Mouse (Mus musculus) heart, embryonic 12.5 days (tissue): ENCODE results near the gene Thegl. TPM values are rescaled to one million over a fixed set of nuclear protein-coding genes. Genes with fewer than 3 reads are reported as not detected.
A peak's percentile ranks its signal among the peaks of the same experiment; 100 is the strongest.
"Not testable (repeated sequence)": the region's sequence is repeated elsewhere in the genome, so short reads cannot be mapped to it uniquely, and the experiment has no call there.

Experiments used
- ATAC-seq: fragments of 200-750 bp; cut with Nextera tagmentation; 2 replicates; pipeline ENCODE4 v1.8.0; 2017; ENCODE audit warnings: moderate TSS enrichment, moderate library complexity; ENCODE audit not compliant: insufficient number of reproducible peaks, low FRiP score
- H3K27ac ChIP-seq: fragments of 300-500 bp; sonication (generic); 2 replicates; pipeline ENCODE4 v1.5.1; 2016; ENCODE audit warnings: mild to moderate bottlenecking, moderate library complexity; ENCODE audit not compliant: poor library complexity, severe bottlenecking
- H3K27me3 ChIP-seq: fragments of 300-500 bp; sonication (generic); replicated peaks from 2 replicates; pipeline ENCODE4 v1.6.1; 2016; ENCODE audit warnings: mild to moderate bottlenecking, moderate library complexity
- H3K36me3 ChIP-seq: fragments of 300-500 bp; sonication (generic); 2 replicates; pipeline ENCODE4 v1.6.1; 2016; ENCODE audit warnings: mild to moderate bottlenecking, moderate library complexity
- H3K4me1 ChIP-seq: fragments of 300-500 bp; sonication (generic); replicated peaks from 2 replicates; pipeline ENCODE4 v1.6.1; 2016; ENCODE audit warnings: mild to moderate bottlenecking
- H3K4me2 ChIP-seq: fragments of 300-500 bp; sonication (generic); 2 replicates; pipeline ENCODE4 v1.6.1; 2016; ENCODE audit warnings: mild to moderate bottlenecking, moderate library complexity
- H3K4me3 ChIP-seq: fragments of 300-500 bp; sonication (generic); 2 replicates; pipeline ENCODE4 v1.5.1; 2016; ENCODE audit warnings: mild to moderate bottlenecking
- H3K9ac ChIP-seq: fragments of 300-500 bp; sonication (generic); 2 replicates; pipeline ENCODE4 v1.6.1; 2016; ENCODE audit warnings: mild to moderate bottlenecking, moderate library complexity
- H3K9me3 ChIP-seq: fragments of 300-500 bp; sonication (generic); replicated peaks from 2 replicates; pipeline ENCODE4 v1.6.1; 2016; ENCODE audit warnings: mild to moderate bottlenecking, moderate library complexity
- WGBS: fragments of 180-500 bp; shearing (Covaris S2); methylation state at CpG from one replicate; pipeline ENCODE4 v1.1.7; 2016; 5-methylcytosine and 5-hydroxymethylcytosine counted together
- polyA plus RNA-seq: library from polyadenylated mRNA; unstranded; fragments of >200 nt; fragmentation: Nextera tagmentation; extraction: Ambion mirVana; gene quantifications from 2 replicates; pipeline ENCODE4 v1.2.1, GENCODE M21; 2016

The Thegl gene
- polyA plus RNA-seq: 0.12 TPM in 1 of 2 replicates, not detected in the other

DNA sequence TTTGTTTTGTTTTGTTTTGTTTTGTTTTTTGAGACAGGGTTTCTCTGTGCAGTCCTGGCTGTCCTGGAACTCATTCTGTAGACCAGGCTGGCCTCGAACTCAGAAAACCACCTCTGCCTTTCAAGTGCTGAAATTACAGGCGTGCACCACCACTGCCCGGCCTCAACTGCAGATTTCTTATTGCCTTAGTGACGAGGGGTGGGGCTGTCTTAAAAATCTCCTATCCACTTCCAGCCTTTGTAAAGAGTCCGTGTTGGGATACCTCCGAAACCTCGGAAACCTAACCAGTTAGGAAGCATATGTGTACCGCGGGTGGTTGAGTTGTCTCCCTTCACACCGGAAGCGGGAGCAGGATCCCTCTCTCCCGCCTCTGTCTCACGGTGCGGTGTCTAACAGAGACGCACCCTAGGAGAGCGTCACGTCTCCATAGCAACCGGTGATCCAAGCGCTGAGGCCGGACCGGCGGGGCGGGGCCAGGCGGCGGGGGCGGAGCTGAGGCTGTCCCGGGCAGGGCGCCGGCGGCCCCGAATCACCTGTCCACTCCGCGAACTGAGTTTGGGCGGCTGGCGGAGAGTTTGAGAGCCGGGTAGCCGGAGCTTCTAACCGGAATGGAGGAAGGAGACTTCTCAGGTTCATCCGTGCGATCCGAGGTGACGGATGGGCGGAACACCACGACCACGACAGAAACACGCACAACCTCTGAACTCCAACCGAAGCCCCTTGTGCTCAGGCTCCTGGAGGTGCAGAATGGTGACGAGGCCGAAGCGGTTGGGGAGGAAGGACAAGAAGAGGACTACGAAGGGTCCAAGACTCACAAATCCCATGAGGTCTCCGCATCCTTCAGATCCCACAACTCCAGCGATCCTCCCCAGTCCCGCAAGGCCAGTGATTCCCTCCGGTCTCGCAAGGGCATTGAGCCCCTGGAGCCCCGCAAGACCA, at the start of gene Thegl:
TSS of gene Thegl (plus strand) at position 480 of the 939 bp plus-strand sequence.
- H3K9ac ChIP-seq: peak within 1 kb of the TSS; percentile 49; the same call in 1 of the 2 replicates
- H3K27me3 ChIP-seq: peaks cover 6% of the 10 kb centered on the region
- H3K36me3 ChIP-seq: no peaks in the 10 kb centered on the region
- H3K4me1 ChIP-seq: peaks cover 4% of the 10 kb centered on the region; the same call in 1 of the 2 replicates
- 14% methylated on average over 57 of the region's 57 CpGs for WGBS
- peak within 1 kb of the TSS; percentile 90 for H3K4me2 ChIP-seq
- H3K27ac ChIP-seq: no peak within 1 kb of the TSS
- H3K9me3 ChIP-seq: 0 out of 2 replicates have a peak, but pooled peaks cover 2% of the 10 kb centered on the region
- H3K4me3 ChIP-seq: peak within 1 kb of the TSS; percentile 55
- ATAC-seq: peak; percentile 98

DNA sequence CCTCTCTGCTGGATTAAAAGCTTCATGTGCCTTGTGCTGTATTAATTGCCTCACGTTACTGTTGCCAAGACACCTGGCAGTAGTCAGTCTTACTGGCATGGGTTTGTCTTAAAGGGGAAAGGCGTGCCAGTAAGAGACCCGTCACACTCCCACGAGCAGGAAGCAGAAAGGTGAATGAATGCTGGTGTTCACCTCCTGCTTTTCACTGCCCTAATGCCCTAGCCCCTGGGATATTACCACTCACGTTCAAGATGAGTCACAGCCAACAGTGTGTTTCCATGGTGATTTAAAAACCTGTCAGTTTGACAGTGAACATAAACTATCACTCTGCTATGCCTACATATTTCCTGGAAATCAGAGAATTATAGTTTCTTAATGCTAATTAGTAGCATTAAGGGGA, 46.6 kb upstream of the Thegl start:
- peaks cover 51% of the 10 kb centered on the region for H3K36me3 ChIP-seq
- H3K4me1 ChIP-seq: peaks cover 8% of the 10 kb centered on the region
- H3K27ac ChIP-seq: no peak overlapping the region
- WGBS: 81% methylated on average over 5 of the region's 5 CpGs
- ATAC-seq: no peak
- no peak overlapping the region for H3K9ac ChIP-seq
- no peaks in the 10 kb centered on the region for H3K9me3 ChIP-seq
- H3K4me2 ChIP-seq: no peak overlapping the region
- H3K27me3 ChIP-seq: no peaks in the 10 kb centered on the region
- H3K4me3 ChIP-seq: no peak overlapping the region

- H3K4me1 ChIP-seq: peaks cover 13% of the 10 kb centered on the region
- not testable (repeated sequence) for H3K9ac ChIP-seq, H3K27me3 ChIP-seq, H3K4me2 ChIP-seq, ATAC-seq, H3K27ac ChIP-seq, H3K9me3 ChIP-seq, H3K4me3 ChIP-seq
- H3K36me3 ChIP-seq: peaks cover 38% of the 10 kb centered on the region
- 65% methylated on average over 1 of the region's 1 CpGs for WGBS
These were observed 44.7 kb upstream of the Thegl start for GRCm38 (mm10) chr5:76971115-76971514.

DNA sequence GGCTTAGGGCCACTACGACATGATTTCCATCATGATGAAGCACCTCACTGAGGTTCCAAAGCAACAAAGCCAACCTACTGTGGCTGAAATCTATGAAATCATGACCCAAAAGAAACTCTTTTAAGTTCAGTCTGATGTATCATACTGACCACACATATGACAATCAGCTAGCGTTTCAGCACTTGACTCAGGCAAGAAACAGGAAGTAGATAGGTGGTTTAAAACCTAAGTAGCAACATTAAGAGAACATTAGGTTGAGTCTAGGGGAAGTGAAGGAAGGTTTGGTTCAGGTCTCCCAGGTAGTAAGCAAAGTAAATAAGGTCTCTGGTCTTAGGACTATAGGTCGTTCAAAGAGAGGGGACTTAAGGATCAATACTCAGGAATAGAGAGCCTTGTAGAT, 42.3 kb upstream of the Thegl start:
- Histone ChIP-seq H3K27ac (no peak overlapping the region), H3K9me3 (no peaks in the 10 kb centered on the region), H3K36me3 (peaks cover 37% of the 10 kb centered on the region), H3K27me3 (no peaks in the 10 kb centered on the region), H3K9ac (no peak overlapping the region; the same call in 1 of the 2 replicates), H3K4me1 (peaks cover 13% of the 10 kb centered on the region), H3K4me2 (peak overlapping the region; percentile 85), H3K4me3 (peak overlapping the region; percentile 86)
- no peak for ATAC-seq
- 60% methylated on average over 3 of the region's 3 CpGs for WGBS

- H3K27me3 ChIP-seq: no peaks in the 10 kb centered on the region
- no peaks in the 10 kb centered on the region for H3K9me3 ChIP-seq
- WGBS: 2% methylated on average over 17 of the region's 17 CpGs
- ATAC-seq: no peak; the same call in 1 of the 2 replicates
- peak overlapping the region; percentile 86 for H3K4me3 ChIP-seq
- H3K4me1 ChIP-seq: peaks cover 13% of the 10 kb centered on the region
- H3K4me2 ChIP-seq: peak overlapping the region; percentile 85
- no peak overlapping the region for H3K27ac ChIP-seq
- H3K9ac ChIP-seq: peak overlapping the region; percentile 74
- peaks cover 35% of the 10 kb centered on the region for H3K36me3 ChIP-seq
These were observed 41.6 kb upstream of the Thegl start for GRCm38 (mm10) chr5:76974207-76974553.

- no peaks in the 10 kb centered on the region for H3K27me3 ChIP-seq
- peak within 1 kb of the TSS; percentile 83 for H3K27ac ChIP-seq
- under 1% methylated on average over 60 of the region's 60 CpGs for WGBS
- H3K9ac ChIP-seq: peak within 1 kb of the TSS; percentile 86
- no peaks in the 10 kb centered on the region for H3K9me3 ChIP-seq
- peak; percentile 94 for ATAC-seq
- peak within 1 kb of the TSS; percentile 85 for H3K4me2 ChIP-seq
- H3K4me1 ChIP-seq: peaks cover 13% of the 10 kb centered on the region
- H3K4me3 ChIP-seq: peak within 1 kb of the TSS; percentile 86
- H3K36me3 ChIP-seq: peaks cover 38% of the 10 kb centered on the region
These were observed 41.1 kb upstream of the Thegl start, which contains the start of gene Srp72 for GRCm38 (mm10) chr5:76974554-76975285. Gene Srp72, plus strand, starts transcription at chr5:76974683.

- H3K27me3 ChIP-seq: no peaks in the 10 kb centered on the region
- H3K9ac ChIP-seq: peak overlapping the region; percentile 45; the same call in 1 of the 2 replicates
- WGBS: 87% methylated on average over 8 of the region's 8 CpGs
- no peak overlapping the region for H3K27ac ChIP-seq
- H3K36me3 ChIP-seq: peaks cover 35% of the 10 kb centered on the region
- peaks cover 13% of the 10 kb centered on the region for H3K4me1 ChIP-seq
- peak overlapping the region; percentile 86 for H3K4me3 ChIP-seq
- H3K4me2 ChIP-seq: peak overlapping the region; percentile 85
- no peak for ATAC-seq
- H3K9me3 ChIP-seq: no peaks in the 10 kb centered on the region
These were observed 40.1 kb upstream of the Thegl start for GRCm38 (mm10) chr5:76975736-76976135.

DNA sequence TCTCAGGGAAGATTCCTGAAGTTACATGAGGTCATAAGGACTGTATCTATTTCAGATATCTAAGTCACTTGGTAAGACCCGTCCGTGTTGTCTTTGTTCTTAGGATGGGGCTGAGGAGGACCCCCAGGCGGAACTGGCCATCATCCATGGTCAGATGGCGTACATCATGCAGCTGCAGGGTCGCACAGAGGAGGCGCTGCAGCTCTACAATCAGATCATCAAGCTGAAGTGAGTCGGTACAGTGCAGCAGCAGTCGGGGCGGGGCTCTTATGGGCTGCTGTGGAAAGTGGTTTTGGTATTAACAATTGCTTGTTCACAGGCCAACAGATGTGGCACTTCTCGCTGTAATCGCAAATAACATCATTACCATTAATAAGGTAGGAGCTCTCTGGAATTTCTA, 31.8 kb upstream of the Thegl start:
- 90% methylated on average over 11 of the region's 11 CpGs for WGBS
- ATAC-seq: no peak
- Histone ChIP-seq H3K4me1 (no peaks in the 10 kb centered on the region), H3K9me3 (no peaks in the 10 kb centered on the region), H3K9ac (no peak overlapping the region), H3K27me3 (no peaks in the 10 kb centered on the region), H3K4me2 (no peak overlapping the region), H3K27ac (no peak overlapping the region), H3K36me3 (peaks cover 76% of the 10 kb centered on the region), H3K4me3 (no peak overlapping the region)

GRCm38 (mm10) chr5:76990789-76991188, 25.0 kb upstream of the Thegl start:
- no peaks in the 10 kb centered on the region for H3K27me3 ChIP-seq
- H3K4me3 ChIP-seq: no peak overlapping the region
- H3K4me1 ChIP-seq: no peaks in the 10 kb centered on the region
- H3K27ac ChIP-seq: no peak overlapping the region
- H3K36me3 ChIP-seq: peaks cover 85% of the 10 kb centered on the region
- no peak overlapping the region for H3K4me2 ChIP-seq
- H3K9me3 ChIP-seq: 0 out of 2 replicates have a peak, but pooled peaks cover 4% of the 10 kb centered on the region
- no peak overlapping the region for H3K9ac ChIP-seq
- 91% methylated on average over 3 of the region's 3 CpGs for WGBS
- no peak for ATAC-seq

GRCm38 (mm10) chr5:76993174-76993814, 22.5 kb upstream of the Thegl start:
- 91% methylated on average over 5 of the region's 5 CpGs for WGBS
- no peak overlapping the region for H3K27ac ChIP-seq
- no peak overlapping the region for H3K4me2 ChIP-seq
- no peak overlapping the region for H3K9ac ChIP-seq
- 0 out of 2 replicates have a peak, but pooled peaks cover 4% of the 10 kb centered on the region for H3K9me3 ChIP-seq
- H3K4me3 ChIP-seq: no peak overlapping the region
- no peak for ATAC-seq
- no peaks in the 10 kb centered on the region for H3K4me1 ChIP-seq
- peaks cover 87% of the 10 kb centered on the region for H3K36me3 ChIP-seq
- H3K27me3 ChIP-seq: no peaks in the 10 kb centered on the region
